Mouse (Mus musculus) heart, postnatal 36 days (tissue): ENCODE results near the gene Adgrg2. TPM values are rescaled to one million over a fixed set of nuclear protein-coding genes. Genes with fewer than 3 reads are reported as not detected.
A peak's percentile ranks its signal among the peaks of the same experiment; 100 is the strongest.

ENCODE experiments used
- DNase-seq, 2 experiments: peaks; one replicate each; pipeline ENCODE4 v3.0.0; 2021 to 2022
- intact Hi-C: fragments of 180-260 bp; cut with DNase I; formaldehyde crosslinking; loops from one replicate; pipeline ENCODE4 v1.15.1; 2025
- total RNA-seq, 2 experiments: library from RNA; stranded (reverse); gene quantifications; 2 replicates each; pipeline ENCODE4 v1.2.3; 2021

The Adgrg2 gene
- under 1 TPM; 0.33 to 0.84 TPM for total RNA-seq

- intact Hi-C loops, result no loop called here
- DNase-seq, result peak; percentile 6 to 22
Measured at GRCm38 (mm10) chrX:160390464-160390956, at the start of gene Adgrg2. Adgrg2 (plus strand) TSS chrX:160390690.

- DNase-seq, result no peak
- intact Hi-C loops, result no loop called here
Measured at GRCm38 (mm10) chrX:160350995-160351394, 39.5 kb upstream of the Adgrg2 start.

- DNase-seq, result no peak
- intact Hi-C loops, result no loop called here
Measured at GRCm38 (mm10) chrX:160351967-160352677, 38.4 kb upstream of the Adgrg2 start.

GRCm38 (mm10) chrX:160384748-160385501 is 5.6 kb upstream of the Adgrg2 start:
- no peak for DNase-seq
- intact Hi-C loops, result no loop called here

- intact Hi-C loops, result no loop called here
Measured at GRCm38 (mm10) chrX:160385502-160385772, 5.1 kb upstream of the Adgrg2 start.

GRCm38 (mm10) chrX:160412930-160413453 is 22.5 kb downstream of the Adgrg2 start:
- intact Hi-C loops, result no loop called here
- no peak for DNase-seq

More at GRCm38 (mm10) chrX:160385502-160385772, 5.1 kb upstream of the Adgrg2 start:
- no peak for DNase-seq

GRCm38 (mm10) chrX:160413881-160414395 is 23.4 kb downstream of the Adgrg2 start:
- DNase-seq, result no peak
- intact Hi-C loops, result no loop called here

GRCm38 (mm10) chrX:160418397-160418796 is 27.9 kb downstream of the Adgrg2 start:
- peak; percentile 11 to 12 for DNase-seq
- intact Hi-C loops, result no loop called here

- no peak for DNase-seq
Measured at GRCm38 (mm10) chrX:160423737-160424136, 33.2 kb downstream of the Adgrg2 start.

GRCm38 (mm10) chrX:160426486-160426885 is 36.0 kb downstream of the Adgrg2 start:
- no peak for DNase-seq
- intact Hi-C loops, result no loop called here

More at GRCm38 (mm10) chrX:160423737-160424136, 33.2 kb downstream of the Adgrg2 start:
- intact Hi-C loops, result no loop called here

GRCm38 (mm10) chrX:160426930-160427329 is 36.4 kb downstream of the Adgrg2 start:
- intact Hi-C loops, result no loop called here
- DNase-seq, result no peak

- DNase-seq, result no peak
- intact Hi-C loops, result no loop called here
Measured at GRCm38 (mm10) chrX:160432192-160432591, 41.7 kb downstream of the Adgrg2 start.

GRCm38 (mm10) chrX:160441272-160441671 is 50.8 kb downstream of the Adgrg2 start:
- intact Hi-C loops, result loop anchor here (10.0 kb wide), 1 partner anchor 594 kb away; no protein-coding TSS in a partner anchor
- peak in 1 of 2 experiments; percentile 2 for DNase-seq

GRCm38 (mm10) chrX:160448351-160448750 is 57.9 kb downstream of the Adgrg2 start:
- intact Hi-C loops, result loop anchor here (2.0 to 10.0 kb wide), 2 partner anchors 106 to 586 kb away; no protein-coding TSS in a partner anchor
- no peak for DNase-seq

- no peak for DNase-seq
- intact Hi-C loops, result loop anchor here (2.0 to 10.0 kb wide), 2 partner anchors 105 to 585 kb away; no protein-coding TSS in a partner anchor
Measured at GRCm38 (mm10) chrX:160449363-160449762, 58.9 kb downstream of the Adgrg2 start.

- DNase-seq, result no peak
Measured at GRCm38 (mm10) chrX:160455686-160456085, 65.2 kb downstream of the Adgrg2 start.

GRCm38 (mm10) chrX:160471257-160471786 is 80.8 kb downstream of the Adgrg2 start:
- DNase-seq, result no peak
- intact Hi-C loops, result no loop called here

More at GRCm38 (mm10) chrX:160455686-160456085, 65.2 kb downstream of the Adgrg2 start:
- intact Hi-C loops, result loop anchor here (10.0 kb wide), 1 partner anchor 301 kb away; no protein-coding TSS in a partner anchor

- no peak for DNase-seq
- intact Hi-C loops, result no loop called here
Measured at GRCm38 (mm10) chrX:160489784-160490183, 99.3 kb downstream of the Adgrg2 start.

GRCm38 (mm10) chrX:160494333-160494732 is 103.8 kb downstream of the Adgrg2 start:
- intact Hi-C loops, result no loop called here
- no peak for DNase-seq

- DNase-seq, result no peak
- intact Hi-C loops, result no loop called here
Measured at GRCm38 (mm10) chrX:160494921-160495320, 104.4 kb downstream of the Adgrg2 start.

GRCm38 (mm10) chrX:160496473-160496872 is 106.0 kb downstream of the Adgrg2 start:
- intact Hi-C loops, result no loop called here
- DNase-seq, result no peak
